Mouse (Mus musculus): ENCODE data around the gene Kat2a. TPM values are rescaled to one million over a fixed set of nuclear protein-coding genes. Genes with fewer than 3 reads are reported as not detected.

Gene Kat2a
- polyA plus RNA-seq, 1 experiment: 29.9 TPM

GRCm38 (mm10) chr11:100737105-100737733 lies 25.0 kb upstream of the Kat2a start:
- H3ac ChIP-seq (ENCODE audit: control insufficient read depth, insufficient read length): peak overlapping the region; percentile 38
- peak overlapping the region; percentile 96 for H3K4me2 ChIP-seq (ENCODE audit: low read depth)
- no peak for TF ChIP-seq SRF (IDR thresholded peaks at IDR 0.05; ENCODE audit: control insufficient read depth, insufficient read length, low read depth)
- no peak for TF ChIP-seq POLR2A (IDR thresholded peaks at IDR 0.05; ENCODE audit: insufficient read length, low read depth)
- TF ChIP-seq POLR2AphosphoS2 (IDR thresholded peaks at IDR 0.05; ENCODE audit: insufficient read length, low read depth): no peak
- TF ChIP-seq USF1 (IDR thresholded peaks at IDR 0.05; ENCODE audit: low read depth): no peak
- no peak for TF ChIP-seq CEBPB (IDR thresholded peaks at IDR 0.05; ENCODE audit: insufficient read depth, poor library complexity, severe bottlenecking)
- TF ChIP-seq MYOG (IDR thresholded peaks at IDR 0.05; ENCODE audit: control insufficient read depth in 1 of 3, insufficient read depth in 1 of 3, insufficient read length in 2 of 3, low read depth in 2 of 3): no peak
- no peak for TF ChIP-seq TCF3 (IDR thresholded peaks at IDR 0.05; ENCODE audit: insufficient read length, low read depth)
- no peak for TF ChIP-seq TCF12 (IDR thresholded peaks at IDR 0.05; ENCODE audit: insufficient read depth, poor library complexity, severe bottlenecking)
- TF ChIP-seq E2F4 (IDR thresholded peaks at IDR 0.05; ENCODE audit: insufficient read depth): no peak
- no peak for TF ChIP-seq MYOD1 (IDR thresholded peaks at IDR 0.05; ENCODE audit: control insufficient read depth in 1 of 3, insufficient read length in 2 of 3, low read depth in 2 of 3)
- TF ChIP-seq REST (IDR thresholded peaks at IDR 0.05; ENCODE audit: insufficient read depth, insufficient read length): no peak
- TF ChIP-seq MAX (IDR thresholded peaks at IDR 0.05; ENCODE audit: low read depth): no peak
- peaks cover 58% of the 10 kb centered on the region for H3K79me2 ChIP-seq (ENCODE audit: control insufficient read depth, insufficient read depth)
- peaks cover 12% of the 10 kb centered on the region for H3K36me3 ChIP-seq (ENCODE audit: control insufficient read depth, insufficient read depth)
- peak overlapping the region; percentile 99 for H3K4me3 ChIP-seq
- H3K27me3 ChIP-seq (ENCODE audit: control insufficient read depth, insufficient read depth, insufficient read length): no peaks in the 10 kb centered on the region

- peak overlapping the region; percentile 99 for H3K4me3 ChIP-seq
- H3K27me3 ChIP-seq (ENCODE audit: control insufficient read depth, insufficient read depth, insufficient read length): no peaks in the 10 kb centered on the region
- no peak overlapping the region for H3ac ChIP-seq (ENCODE audit: control insufficient read depth, insufficient read length)
- peak overlapping the region; percentile 96 for H3K4me2 ChIP-seq (ENCODE audit: low read depth)
- peaks cover 12% of the 10 kb centered on the region for H3K36me3 ChIP-seq (ENCODE audit: control insufficient read depth, insufficient read depth)
- H3K79me2 ChIP-seq (ENCODE audit: control insufficient read depth, insufficient read depth): peaks cover 63% of the 10 kb centered on the region
- TF ChIP-seq MYOG (IDR thresholded peaks at IDR 0.05; ENCODE audit: control insufficient read depth in 1 of 3, insufficient read depth in 1 of 3, insufficient read length in 2 of 3, low read depth in 2 of 3) (no peak), CEBPB (IDR thresholded peaks at IDR 0.05; ENCODE audit: insufficient read depth, poor library complexity, severe bottlenecking) (no peak), E2F4 (IDR thresholded peaks at IDR 0.05; ENCODE audit: insufficient read depth) (no peak), REST (IDR thresholded peaks at IDR 0.05; ENCODE audit: insufficient read depth, insufficient read length) (no peak), POLR2AphosphoS2 (IDR thresholded peaks at IDR 0.05; ENCODE audit: insufficient read length, low read depth) (no peak), POLR2A (IDR thresholded peaks at IDR 0.05; ENCODE audit: insufficient read length, low read depth) (no peak), TCF3 (IDR thresholded peaks at IDR 0.05; ENCODE audit: insufficient read length, low read depth) (no peak), SRF (IDR thresholded peaks at IDR 0.05; ENCODE audit: control insufficient read depth, insufficient read length, low read depth) (no peak), MYOD1 (IDR thresholded peaks at IDR 0.05; ENCODE audit: control insufficient read depth in 1 of 3, insufficient read length in 2 of 3, low read depth in 2 of 3) (no peak), USF1 (IDR thresholded peaks at IDR 0.05; ENCODE audit: low read depth) (no peak), MAX (IDR thresholded peaks at IDR 0.05; ENCODE audit: low read depth) (no peak), TCF12 (IDR thresholded peaks at IDR 0.05; ENCODE audit: insufficient read depth, poor library complexity, severe bottlenecking) (no peak)
These were observed 24.4 kb upstream of the Kat2a start for GRCm38 (mm10) chr11:100736746-100737080.

GRCm38 (mm10) chr11:100735954-100736745 lies 23.9 kb upstream of the Kat2a start:
- Histone ChIP-seq H3K27me3 (ENCODE audit: control insufficient read depth, insufficient read depth, insufficient read length) (no peaks in the 10 kb centered on the region), H3K79me2 (ENCODE audit: control insufficient read depth, insufficient read depth) (peaks cover 68% of the 10 kb centered on the region), H3K36me3 (ENCODE audit: control insufficient read depth, insufficient read depth) (peaks cover 12% of the 10 kb centered on the region), H3K4me2 (ENCODE audit: low read depth) (peak overlapping the region; percentile 96), H3K4me3 (peak overlapping the region; percentile 99), H3ac (ENCODE audit: control insufficient read depth, insufficient read length) (no peak overlapping the region)
- TF ChIP-seq MYOG (IDR thresholded peaks at IDR 0.05; ENCODE audit: control insufficient read depth in 1 of 3, insufficient read depth in 1 of 3, insufficient read length in 2 of 3, low read depth in 2 of 3): no peak
- TF ChIP-seq TCF12 (IDR thresholded peaks at IDR 0.05; ENCODE audit: insufficient read depth, poor library complexity, severe bottlenecking): no peak
- no peak for TF ChIP-seq USF1 (IDR thresholded peaks at IDR 0.05; ENCODE audit: low read depth)
- TF ChIP-seq CEBPB (IDR thresholded peaks at IDR 0.05; ENCODE audit: insufficient read depth, poor library complexity, severe bottlenecking): no peak
- TF ChIP-seq POLR2A (IDR thresholded peaks at IDR 0.05; ENCODE audit: insufficient read length, low read depth): no peak
- TF ChIP-seq MAX (IDR thresholded peaks at IDR 0.05; ENCODE audit: low read depth): no peak
- no peak for TF ChIP-seq POLR2AphosphoS2 (IDR thresholded peaks at IDR 0.05; ENCODE audit: insufficient read length, low read depth)
- no peak for TF ChIP-seq TCF3 (IDR thresholded peaks at IDR 0.05; ENCODE audit: insufficient read length, low read depth)
- TF ChIP-seq MYOD1 (IDR thresholded peaks at IDR 0.05; ENCODE audit: control insufficient read depth in 1 of 3, insufficient read length in 2 of 3, low read depth in 2 of 3): no peak
- TF ChIP-seq SRF (IDR thresholded peaks at IDR 0.05; ENCODE audit: control insufficient read depth, insufficient read length, low read depth): no peak
- no peak for TF ChIP-seq REST (IDR thresholded peaks at IDR 0.05; ENCODE audit: insufficient read depth, insufficient read length)
- TF ChIP-seq E2F4 (IDR thresholded peaks at IDR 0.05; ENCODE audit: insufficient read depth): no peak

GRCm38 (mm10) chr11:100735134-100735865 lies 23.0 kb upstream of the Kat2a start:
- Histone ChIP-seq H3K36me3 (ENCODE audit: control insufficient read depth, insufficient read depth) (peaks cover 12% of the 10 kb centered on the region), H3K4me2 (ENCODE audit: low read depth) (peak overlapping the region; percentile 96), H3ac (ENCODE audit: control insufficient read depth, insufficient read length) (no peak overlapping the region), H3K27me3 (ENCODE audit: control insufficient read depth, insufficient read depth, insufficient read length) (no peaks in the 10 kb centered on the region), H3K79me2 (ENCODE audit: control insufficient read depth, insufficient read depth) (peaks cover 77% of the 10 kb centered on the region), H3K4me3 (no peak overlapping the region)
- TF ChIP-seq TCF12 (IDR thresholded peaks at IDR 0.05; ENCODE audit: insufficient read depth, poor library complexity, severe bottlenecking) (no peak), MYOG (IDR thresholded peaks at IDR 0.05; ENCODE audit: control insufficient read depth in 1 of 3, insufficient read depth in 1 of 3, insufficient read length in 2 of 3, low read depth in 2 of 3) (no peak), REST (IDR thresholded peaks at IDR 0.05; ENCODE audit: insufficient read depth, insufficient read length) (no peak), USF1 (IDR thresholded peaks at IDR 0.05; ENCODE audit: low read depth) (no peak), E2F4 (IDR thresholded peaks at IDR 0.05; ENCODE audit: insufficient read depth) (no peak), POLR2A (IDR thresholded peaks at IDR 0.05; ENCODE audit: insufficient read length, low read depth) (no peak), MAX (IDR thresholded peaks at IDR 0.05; ENCODE audit: low read depth) (no peak), MYOD1 (IDR thresholded peaks at IDR 0.05; ENCODE audit: control insufficient read depth in 1 of 3, insufficient read length in 2 of 3, low read depth in 2 of 3) (no peak), CEBPB (IDR thresholded peaks at IDR 0.05; ENCODE audit: insufficient read depth, poor library complexity, severe bottlenecking) (no peak), SRF (IDR thresholded peaks at IDR 0.05; ENCODE audit: control insufficient read depth, insufficient read length, low read depth) (no peak), TCF3 (IDR thresholded peaks at IDR 0.05; ENCODE audit: insufficient read length, low read depth) (no peak), POLR2AphosphoS2 (IDR thresholded peaks at IDR 0.05; ENCODE audit: insufficient read length, low read depth) (no peak)

Measured in myocyte (in vitro differentiated cells).